Mouse (Mus musculus) kidney, embryonic 16.5 days (tissue): ENCODE data around the gene Gatb. TPM values are rescaled to one million over a fixed set of nuclear protein-coding genes. Genes with fewer than 3 reads are reported as not detected.

Experiments used
- ATAC-seq: fragments of 200-750 bp; cut with Nextera tagmentation; 2 replicates; pipeline ENCODE4 v1.8.0; 2017; ENCODE audit warnings: moderate TSS enrichment; ENCODE audit not compliant: low FRiP score, low TSS enrichment
- H3K27ac ChIP-seq: fragments of 300-500 bp; sonication (generic); 2 replicates; pipeline ENCODE4 v1.5.1; 2014; ENCODE audit warnings: low read length
- H3K27me3 ChIP-seq: fragments of 300-500 bp; sonication (generic); 2 replicates; pipeline ENCODE4 v1.6.1; 2014; ENCODE audit warnings: low read length, control low read depth, mixed read lengths; ENCODE audit not compliant: insufficient read depth
- H3K36me3 ChIP-seq: fragments of 300-500 bp; sonication (generic); 2 replicates; pipeline ENCODE4 v1.6.1; 2014; ENCODE audit warnings: low read length, control low read depth, mixed read lengths; ENCODE audit not compliant: insufficient read depth
- H3K4me1 ChIP-seq: fragments of 300-500 bp; sonication (generic); 2 replicates; pipeline ENCODE4 v1.6.1; 2014; ENCODE audit warnings: low read length, control low read depth, mixed read lengths; ENCODE audit not compliant: insufficient read depth
- H3K4me2 ChIP-seq: fragments of 300-500 bp; sonication (generic); replicated peaks from 2 replicates; pipeline ENCODE4 v1.6.1; 2014; ENCODE audit warnings: low read depth, low read length
- H3K4me3 ChIP-seq: fragments of 300-500 bp; sonication (generic); 2 replicates; pipeline ENCODE4 v1.5.1; 2014; ENCODE audit warnings: mild to moderate bottlenecking, low read length
- H3K9ac ChIP-seq: fragments of 300-500 bp; sonication (generic); replicated peaks from 2 replicates; pipeline ENCODE4 v1.6.1; 2014; ENCODE audit warnings: low read length
- H3K9me3 ChIP-seq: fragments of 300-500 bp; sonication (generic); 2 replicates; pipeline ENCODE4 v1.6.1; 2016; ENCODE audit warnings: low read length, control low read depth
- WGBS: fragments of 180-500 bp; shearing (Covaris S2); extraction: QIAGEN DNeasy Blood & Tissue Kit; methylation state at CpG from one replicate; pipeline ENCODE4 v1.1.7; 2014; 5-methylcytosine and 5-hydroxymethylcytosine counted together
- polyA plus RNA-seq: library from polyadenylated mRNA; unstranded; fragments of >200 nt; fragmentation: Nextera tagmentation; extraction: Ambion mirVana; gene quantifications from 2 replicates; pipeline ENCODE4 v1.2.1, GENCODE M21; 2015

The Gatb gene
- polyA plus RNA-seq, 1 experiment from 2014 or later: 29.5 TPM

- no peak for ATAC-seq
- no peaks in the 10 kb centered on the region for H3K9me3 ChIP-seq
- H3K27me3 ChIP-seq: no peaks in the 10 kb centered on the region
- no peak overlapping the region for H3K4me3 ChIP-seq
- no peaks in the 10 kb centered on the region for H3K4me1 ChIP-seq
- H3K9ac ChIP-seq: no peak overlapping the region
- no peak overlapping the region for H3K27ac ChIP-seq
- H3K4me2 ChIP-seq: no peak overlapping the region
- 50% methylated on average over 4 of the region's 4 CpGs for WGBS
- H3K36me3 ChIP-seq: no peaks in the 10 kb centered on the region
Measured at GRCm38 (mm10) chr3:85592067-85592466, 18.1 kb downstream of the Gatb start.

- no peak overlapping the region for H3K4me2 ChIP-seq
- ATAC-seq: no peak
- no peak overlapping the region for H3K9ac ChIP-seq
- 93% methylated on average over 5 of the region's 5 CpGs for WGBS
- H3K4me3 ChIP-seq: no peak overlapping the region
- H3K27me3 ChIP-seq: no peaks in the 10 kb centered on the region
- no peaks in the 10 kb centered on the region for H3K9me3 ChIP-seq
- no peaks in the 10 kb centered on the region for H3K4me1 ChIP-seq
- no peak overlapping the region for H3K27ac ChIP-seq
- no peaks in the 10 kb centered on the region for H3K36me3 ChIP-seq
Measured at GRCm38 (mm10) chr3:85592640-85593252, 18.8 kb downstream of the Gatb start.

DNA sequence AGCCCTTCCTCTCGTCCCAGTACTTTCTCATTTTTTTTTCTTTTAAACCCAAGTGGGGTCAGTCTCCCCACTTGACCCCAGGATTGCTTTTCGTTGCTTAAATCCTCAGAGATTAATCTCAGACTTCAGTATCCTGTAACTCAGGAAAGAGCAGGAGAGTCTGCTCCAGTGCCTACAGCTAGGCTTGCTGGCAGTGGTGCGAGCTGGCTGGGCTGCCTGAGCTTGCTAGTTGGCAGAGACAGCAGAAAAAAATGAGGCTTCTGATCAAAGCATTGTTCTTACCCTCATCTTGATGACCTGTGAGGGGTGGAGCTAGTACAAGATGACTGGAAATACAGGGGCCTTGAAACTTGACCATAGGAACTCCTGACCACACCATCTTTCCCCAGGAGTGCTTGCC, 20.5 kb downstream of the Gatb start:
- Histone ChIP-seq H3K4me1 (no peaks in the 10 kb centered on the region), H3K4me3 (no peak overlapping the region), H3K27me3 (no peaks in the 10 kb centered on the region), H3K27ac (no peak overlapping the region), H3K9me3 (no peaks in the 10 kb centered on the region), H3K4me2 (no peak overlapping the region), H3K36me3 (no peaks in the 10 kb centered on the region), H3K9ac (no peak overlapping the region)
- ATAC-seq: no peak
- 57% methylated on average over 3 of the region's 3 CpGs for WGBS

DNA sequence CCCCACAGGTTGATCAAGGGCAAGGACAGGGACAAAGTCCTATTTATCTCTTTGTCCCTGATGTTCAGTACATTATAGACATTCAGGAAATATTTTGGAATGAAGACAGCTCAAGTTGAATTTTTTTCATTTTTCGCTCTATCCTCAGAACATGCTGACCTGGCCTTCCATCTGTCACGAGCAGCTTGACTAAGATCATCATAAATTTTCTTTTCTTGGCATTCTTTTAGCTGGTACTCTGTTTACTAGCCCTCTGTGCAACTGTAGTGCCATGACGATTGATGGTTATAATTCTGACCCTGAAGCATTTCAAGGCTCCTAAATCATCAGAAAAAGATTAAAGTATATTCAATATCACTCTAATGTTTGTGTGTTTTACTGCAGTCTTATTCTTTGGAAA, 25.6 kb downstream of the Gatb start:
- Histone ChIP-seq H3K36me3 (no peaks in the 10 kb centered on the region), H3K4me2 (no peak overlapping the region), H3K9ac (no peak overlapping the region), H3K4me3 (no peak overlapping the region), H3K27me3 (no peaks in the 10 kb centered on the region), H3K27ac (no peak overlapping the region), H3K9me3 (no peaks in the 10 kb centered on the region), H3K4me1 (no peaks in the 10 kb centered on the region)
- WGBS: 70% methylated on average over 3 of the region's 3 CpGs
- no peak for ATAC-seq

DNA sequence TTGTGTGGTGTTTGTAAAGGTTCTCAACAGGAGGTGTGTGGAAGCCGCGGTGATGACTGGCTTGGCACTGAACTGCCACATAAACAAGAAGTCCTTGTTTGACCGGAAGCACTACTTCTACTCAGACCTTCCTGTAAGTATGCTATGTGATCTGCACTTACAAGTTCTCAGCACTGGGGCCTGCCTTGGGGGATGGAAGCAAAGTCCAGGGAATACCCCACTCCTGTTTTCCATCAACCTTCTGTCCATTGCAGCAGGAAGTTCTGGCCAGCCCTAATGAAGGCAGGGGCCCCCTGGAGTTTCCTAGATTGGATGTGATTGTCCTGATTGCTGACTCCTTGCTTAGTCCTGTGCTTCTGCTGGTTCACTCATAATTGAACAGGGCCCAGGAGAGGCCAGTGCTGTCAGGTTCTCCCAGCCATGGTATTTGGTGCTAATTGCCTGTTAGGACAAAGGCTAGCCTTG, 28.0 kb downstream of the Gatb start:
- Histone ChIP-seq H3K4me1 (no peaks in the 10 kb centered on the region), H3K36me3 (peaks cover 5% of the 10 kb centered on the region; the same call in 1 of the 2 replicates), H3K27ac (no peak overlapping the region), H3K4me3 (no peak overlapping the region), H3K4me2 (no peak overlapping the region), H3K9me3 (no peaks in the 10 kb centered on the region), H3K9ac (no peak overlapping the region), H3K27me3 (no peaks in the 10 kb centered on the region)
- 83% methylated on average over 3 of the region's 3 CpGs for WGBS
- ATAC-seq: no peak

GRCm38 (mm10) chr3:85603811-85604210, 29.9 kb downstream of the Gatb start:
- H3K27me3 ChIP-seq: no peaks in the 10 kb centered on the region
- no peak overlapping the region for H3K27ac ChIP-seq
- no peak overlapping the region for H3K4me2 ChIP-seq
- H3K9me3 ChIP-seq: no peaks in the 10 kb centered on the region
- H3K4me3 ChIP-seq: no peak overlapping the region
- H3K36me3 ChIP-seq: peaks cover 5% of the 10 kb centered on the region; the same call in 1 of the 2 replicates
- WGBS: 97% methylated on average over 1 of the region's 1 CpGs
- no peaks in the 10 kb centered on the region for H3K4me1 ChIP-seq
- H3K9ac ChIP-seq: no peak overlapping the region
- no peak for ATAC-seq

- H3K27ac ChIP-seq: no peak overlapping the region
- H3K4me1 ChIP-seq: no peaks in the 10 kb centered on the region
- no peak overlapping the region for H3K9ac ChIP-seq
- H3K9me3 ChIP-seq: no peaks in the 10 kb centered on the region
- no peak overlapping the region for H3K4me3 ChIP-seq
- no peak overlapping the region for H3K4me2 ChIP-seq
- ATAC-seq: no peak
- 92% methylated on average over 3 of the region's 3 CpGs for WGBS
- peaks cover 5% of the 10 kb centered on the region; the same call in 1 of the 2 replicates for H3K36me3 ChIP-seq
- H3K27me3 ChIP-seq: no peaks in the 10 kb centered on the region
Measured at GRCm38 (mm10) chr3:85606912-85607311, 33.0 kb downstream of the Gatb start.

DNA sequence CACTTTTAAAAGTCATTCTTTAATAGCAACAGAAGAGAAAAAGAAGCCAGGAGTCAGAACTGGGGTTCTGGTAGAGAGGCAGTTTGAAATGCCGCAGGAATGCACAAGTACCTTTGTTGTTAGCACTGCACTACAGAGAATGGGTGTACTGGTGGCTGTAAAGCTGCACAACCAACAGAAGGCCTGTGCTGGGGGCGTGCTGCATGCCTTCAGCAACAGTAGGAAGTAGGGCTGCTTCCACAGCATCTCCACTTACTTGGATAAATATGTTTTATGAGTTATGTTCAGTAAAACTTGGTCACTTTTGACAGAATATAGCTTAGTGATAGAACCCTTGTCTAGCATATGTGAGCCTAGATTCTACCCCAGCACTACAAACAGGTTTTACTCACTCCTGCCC, 33.8 kb downstream of the Gatb start:
- Histone ChIP-seq H3K36me3 (peaks cover 5% of the 10 kb centered on the region; the same call in 1 of the 2 replicates), H3K4me1 (no peaks in the 10 kb centered on the region), H3K27ac (no peak overlapping the region), H3K9ac (no peak overlapping the region), H3K9me3 (no peaks in the 10 kb centered on the region), H3K4me2 (no peak overlapping the region), H3K4me3 (no peak overlapping the region), H3K27me3 (no peaks in the 10 kb centered on the region)
- 94% methylated on average over 2 of the region's 2 CpGs for WGBS
- ATAC-seq: no peak

DNA sequence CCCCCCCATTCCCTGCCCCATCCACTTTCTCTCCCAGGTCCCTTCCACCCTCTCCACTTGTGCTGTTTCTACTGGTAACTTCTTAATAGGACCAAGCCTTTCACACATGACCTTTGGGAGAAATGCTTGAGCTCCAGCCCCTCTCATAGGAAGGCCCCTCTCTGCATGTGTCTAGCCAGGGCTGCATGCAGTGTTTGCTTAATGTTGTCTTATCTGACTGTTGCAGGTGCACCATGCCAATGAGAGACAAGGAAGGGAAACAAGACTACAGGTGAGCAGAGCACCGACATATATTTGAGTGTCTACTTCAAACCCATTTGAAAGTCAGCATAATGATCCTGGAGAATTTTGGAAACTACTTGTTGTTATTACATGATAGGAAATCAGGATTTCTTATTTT, 42.5 kb downstream of the Gatb start:
- no peak overlapping the region for H3K4me3 ChIP-seq
- no peaks in the 10 kb centered on the region for H3K27me3 ChIP-seq
- no peak overlapping the region for H3K4me2 ChIP-seq
- no peaks in the 10 kb centered on the region for H3K4me1 ChIP-seq
- no peak overlapping the region for H3K9ac ChIP-seq
- WGBS: 85% methylated on average over 1 of the region's 1 CpGs
- no peaks in the 10 kb centered on the region for H3K9me3 ChIP-seq
- H3K36me3 ChIP-seq: peaks cover 14% of the 10 kb centered on the region
- H3K27ac ChIP-seq: no peak overlapping the region
- no peak for ATAC-seq

GRCm38 (mm10) chr3:85618885-85619284, 45.0 kb downstream of the Gatb start:
- no peak for ATAC-seq
- no peak overlapping the region for H3K27ac ChIP-seq
- H3K4me3 ChIP-seq: no peak overlapping the region
- WGBS: 81% methylated on average over 6 of the region's 6 CpGs
- no peaks in the 10 kb centered on the region for H3K27me3 ChIP-seq
- no peak overlapping the region for H3K4me2 ChIP-seq
- H3K9ac ChIP-seq: no peak overlapping the region
- peaks cover 14% of the 10 kb centered on the region; the same call in 1 of the 2 replicates for H3K36me3 ChIP-seq
- H3K9me3 ChIP-seq: no peaks in the 10 kb centered on the region
- no peaks in the 10 kb centered on the region for H3K4me1 ChIP-seq
